Mouse (Mus musculus) gastrocnemius, adult 18-20 months (tissue): ENCODE results near the gene Eaf2. TPM values are rescaled to one million over a fixed set of nuclear protein-coding genes. Genes with fewer than 3 reads are reported as not detected.

Experiments used
- DNase-seq: peaks from one replicate; pipeline ENCODE4 v3.0.0; 2021; ENCODE audit warnings: low spot score
- microRNA-seq: library from miRNA; unstranded; fragments of <30 nt; microRNA quantifications from one replicate; pipeline ENCODE4 v1.2.0, GENCODE M21; 2021
- total RNA-seq, 2 experiments: library from RNA; stranded (reverse); gene quantifications; 2 replicates each; pipeline ENCODE4 v1.2.3; 2021

The Eaf2 gene
- total RNA-seq, 2 experiments from 2014 or later: 0.32 TPM; not detected in 1

DNA sequence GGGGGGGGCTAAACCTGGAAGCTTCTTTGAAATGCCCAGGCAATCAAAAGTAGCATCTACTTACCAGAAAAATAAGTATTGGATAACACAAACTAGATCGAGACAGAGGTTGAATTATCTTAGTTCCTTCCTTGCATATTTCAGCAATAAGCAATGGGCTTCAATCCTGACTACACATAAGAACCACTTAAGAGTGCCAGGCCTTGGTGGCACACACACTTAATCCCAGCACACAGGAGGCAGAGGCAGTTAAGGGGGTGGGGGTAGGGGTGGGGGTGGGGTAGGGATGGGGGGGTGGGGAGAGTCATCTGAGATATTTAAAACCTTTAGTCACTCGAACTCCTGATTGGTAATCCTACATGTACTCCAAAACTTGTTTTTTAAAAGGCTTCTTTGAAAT is 103.6 kb downstream of the Eaf2 start:
- DNase-seq: no peak

DNA sequence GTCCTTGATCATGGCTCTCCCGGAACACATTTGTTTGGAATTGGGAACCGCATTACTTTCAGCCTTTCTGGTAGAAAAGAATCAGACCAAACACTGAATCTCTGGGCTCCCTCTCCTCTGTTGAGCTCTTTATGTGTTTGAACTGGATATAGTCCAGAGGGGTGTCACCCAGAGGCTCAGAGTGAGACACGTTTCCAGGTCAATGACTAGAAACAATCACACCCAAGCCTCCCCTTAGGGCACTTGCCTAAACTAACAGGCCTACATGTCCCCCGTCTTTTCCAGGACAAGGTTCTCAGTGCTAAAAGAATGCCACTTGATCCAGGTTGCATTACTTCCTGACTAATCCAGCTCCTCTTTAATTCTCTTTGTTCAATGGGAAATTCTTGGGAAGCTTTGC is 104.0 kb downstream of the Eaf2 start:
- no peak for DNase-seq

DNA sequence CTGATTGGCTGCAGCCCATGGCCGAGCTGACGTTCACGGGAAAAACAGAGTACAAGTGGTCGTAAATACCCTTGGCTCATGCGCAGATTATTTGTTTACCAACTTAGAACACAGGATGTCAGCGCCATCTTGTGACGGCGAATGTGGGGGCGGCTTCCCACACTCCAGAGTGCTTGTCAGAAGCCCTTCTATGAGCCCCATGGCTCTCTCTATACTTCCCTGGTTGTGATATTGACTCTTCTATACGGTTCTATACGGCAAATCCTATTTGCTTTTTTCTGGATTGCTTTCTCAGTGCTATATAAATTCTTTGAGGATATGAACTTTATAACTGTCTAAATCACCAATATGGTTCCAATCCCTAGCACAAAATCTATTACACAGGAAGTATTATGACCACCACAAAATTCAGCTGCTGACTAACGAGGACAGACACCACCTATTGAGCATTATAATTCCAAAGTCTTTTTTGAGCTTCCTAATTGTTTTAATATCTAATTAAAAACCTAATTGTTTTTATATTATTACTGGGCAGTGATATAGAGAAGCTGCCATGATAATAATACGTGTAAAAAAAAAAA is 104.5 kb downstream of the Eaf2 start:
- DNase-seq: no peak

DNA sequence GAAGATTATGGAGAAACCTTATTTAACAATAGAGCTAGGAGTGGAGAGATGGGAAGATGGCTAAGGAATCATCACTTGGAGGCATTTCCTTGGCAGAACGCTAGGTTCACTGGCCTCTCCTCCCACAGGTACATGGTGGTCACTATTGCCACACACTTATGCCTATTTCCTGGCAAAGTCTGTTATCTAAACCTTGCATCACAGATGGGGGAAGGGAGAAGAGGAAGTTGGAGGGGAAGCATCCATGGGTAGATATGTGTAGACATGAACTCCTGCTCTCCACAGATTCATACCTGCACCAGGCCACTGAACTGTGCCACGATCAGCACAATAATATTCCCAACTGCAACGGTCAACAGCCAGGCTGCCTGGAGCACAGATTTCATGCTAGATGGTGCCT is 122.8 kb downstream of the Eaf2 start:
- DNase-seq: no peak

DNA sequence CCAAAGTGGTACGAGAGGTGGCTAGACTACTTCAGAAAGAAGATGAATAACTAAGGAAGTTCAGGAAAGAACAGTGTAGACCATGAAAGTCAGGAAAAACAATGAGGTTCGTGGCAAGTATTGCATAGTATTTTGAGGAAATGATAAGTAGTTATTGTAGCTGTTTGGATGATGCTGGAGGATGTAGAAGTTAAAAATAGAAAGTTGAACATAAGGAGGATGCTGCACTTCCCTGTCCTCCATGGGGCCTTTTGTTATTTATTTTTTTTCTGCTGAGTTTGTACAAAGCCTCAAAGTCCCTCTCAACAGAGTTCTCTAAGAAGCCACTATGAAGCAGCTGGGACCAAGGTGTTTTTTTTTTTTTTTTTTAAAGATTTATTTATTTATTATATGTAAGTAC is 127.0 kb downstream of the Eaf2 start:
- no peak for DNase-seq

DNA sequence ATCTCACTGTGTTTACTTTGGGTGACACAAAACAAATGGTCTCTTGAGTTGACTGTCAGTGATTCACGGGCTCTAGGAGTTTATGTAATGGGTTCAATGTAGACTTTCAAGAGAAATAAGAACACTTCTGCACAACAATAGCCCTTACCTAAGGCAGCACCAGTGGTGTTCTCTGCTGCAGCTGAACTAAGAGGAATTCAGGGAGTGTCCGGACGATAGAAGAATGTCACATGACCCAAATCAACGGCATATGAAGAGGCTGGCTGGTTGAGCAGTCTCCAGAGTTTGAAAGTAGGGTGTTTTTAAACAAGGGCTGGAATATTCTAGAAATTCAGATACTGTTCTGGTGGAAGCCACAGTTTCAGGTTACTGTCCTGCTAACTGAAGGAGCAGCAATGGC is 127.7 kb downstream of the Eaf2 start:
- DNase-seq: no peak

DNA sequence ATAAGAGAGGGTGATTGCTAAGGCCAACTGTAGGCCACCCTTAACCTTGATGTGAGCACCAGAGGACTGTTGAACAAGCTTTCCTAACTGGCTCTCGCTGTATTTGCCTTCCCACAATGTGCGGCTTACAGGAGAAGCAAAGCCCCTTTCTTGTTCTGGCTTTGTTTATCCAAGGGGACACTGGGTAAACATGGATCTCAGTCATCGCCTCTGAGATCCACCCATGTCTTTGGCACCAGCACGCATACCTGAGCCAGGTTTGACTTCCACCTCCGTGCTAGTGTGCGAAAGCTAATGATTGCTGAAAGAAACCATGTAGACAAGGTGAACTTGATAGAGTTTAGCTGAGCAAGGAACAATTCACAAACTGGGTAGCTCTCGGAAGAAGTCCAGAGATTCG is 131.2 kb downstream of the Eaf2 start:
- no peak for DNase-seq

Small RNAs within 50 kb of the gene (microRNA-seq; reads per million reads assigned to microRNA genes)
- gene Gm22617: not detected

Other genes with a start within 250 kb of the Eaf2 start
- under 1 TPM; 0.14 to 0.28 TPM for gene Cd86, start 208.9 kb downstream of the Eaf2 start, total RNA-seq
- under 1 TPM; 0.11 to 0.28 TPM for gene Ildr1, start 181.0 kb downstream of the Eaf2 start, total RNA-seq
- gene Slc15a2, start 90.0 kb downstream of the Eaf2 start, total RNA-seq: 1 to 10 TPM; 1.5 to 2.2 TPM
- gene Iqcb1, start 46.6 kb downstream of the Eaf2 start, total RNA-seq: 1 to 10 TPM; 6.1 to 6.6 TPM
- gene Golgb1, start 137 bp upstream of the Eaf2 start, total RNA-seq: 10 to 100 TPM; 21.8 to 22.3 TPM
- 1 to 10 TPM; 2.0 to 2.1 TPM for gene Hcls1, start 60.0 kb upstream of the Eaf2 start, total RNA-seq
- 100 to 1,000 TPM; 275 to 366 TPM for gene Fbxo40, start 115.5 kb upstream of the Eaf2 start, total RNA-seq
- under 1 TPM; 0.59 to 0.75 TPM for gene Polq, start 136.8 kb upstream of the Eaf2 start, total RNA-seq